Mouse (Mus musculus) frontal cortex, adult (tissue): ENCODE data around the gene D130043K22Rik.

ENCODE experiments used
- ATAC-seq: cut with Nextera tagmentation; 2 replicates; pipeline ENCODE4 v1.9.2; 2017; ENCODE audit warnings: mild to moderate bottlenecking, moderate library complexity, mixed read lengths; ENCODE audit not compliant: low TSS enrichment

D130043K22Rik gene

DNA sequence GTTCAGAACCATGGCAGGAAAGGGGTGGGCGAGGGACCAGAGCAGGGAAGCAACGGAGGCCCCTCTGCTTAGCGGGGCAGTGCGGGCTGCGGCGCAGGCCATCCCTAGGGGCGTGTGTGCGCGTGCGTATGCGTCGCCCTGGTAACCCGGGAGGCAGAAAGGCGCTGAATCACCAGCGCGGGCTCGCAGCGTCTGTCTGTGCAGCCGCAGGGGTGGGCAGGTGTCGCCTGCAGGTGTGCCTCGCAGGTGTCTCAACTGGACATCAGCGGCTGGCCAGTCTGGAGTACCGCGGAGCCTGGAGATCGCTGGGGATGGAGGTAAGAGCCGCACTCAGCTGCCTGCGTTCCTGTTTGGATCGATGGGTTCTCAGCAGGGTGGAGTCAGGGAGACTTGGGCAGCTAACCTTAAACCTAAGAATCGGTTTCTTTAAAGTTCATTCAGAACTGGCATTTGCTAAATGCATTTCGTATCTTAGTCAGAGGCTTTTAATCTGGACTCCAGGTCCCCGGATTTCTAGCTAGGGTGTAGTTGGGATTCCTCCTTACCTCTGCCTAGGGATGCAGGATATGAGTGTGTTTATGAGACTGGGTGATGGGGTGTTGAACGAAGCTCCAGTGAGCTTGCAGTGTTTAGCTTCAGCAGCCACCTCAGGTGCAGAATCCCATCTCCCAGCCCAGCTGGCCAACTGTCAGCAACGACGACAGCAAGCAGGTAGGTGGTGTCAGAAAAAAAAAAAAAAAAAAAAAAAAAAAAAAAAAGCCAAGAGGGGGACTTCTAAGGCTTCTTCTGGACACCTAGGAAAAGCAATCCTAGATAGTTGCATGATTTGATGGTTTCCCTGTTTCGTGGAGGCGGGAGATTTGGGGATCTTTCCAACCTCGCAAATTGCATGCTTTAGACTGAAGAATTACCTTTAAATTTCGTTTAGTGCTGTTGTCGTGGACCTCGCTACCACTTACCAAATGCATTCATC, at the start of gene D130043K22Rik:
TSS of gene D130043K22Rik (plus strand) at position 153 of the 973 bp plus-strand sequence.
- peak; percentile 96 for ATAC-seq

DNA sequence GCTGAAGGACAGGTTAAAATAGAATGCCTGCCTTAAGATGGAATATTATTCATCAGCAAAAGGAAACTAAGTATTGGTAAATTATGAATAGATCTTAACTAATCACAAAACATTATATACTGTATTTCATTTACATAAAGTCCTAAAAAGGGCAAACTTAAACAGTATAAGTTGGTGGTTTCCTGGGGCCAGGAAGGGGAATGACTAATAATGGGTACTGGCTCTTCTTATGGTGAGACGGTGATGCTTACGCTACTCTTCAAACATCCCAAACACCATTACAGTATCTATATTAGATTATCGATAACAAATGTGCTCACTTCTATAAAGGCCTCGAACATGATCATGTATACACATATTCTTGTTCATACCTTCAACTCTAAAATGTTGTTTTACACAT, 46.2 kb upstream of the D130043K22Rik start:
- no peak for ATAC-seq

DNA sequence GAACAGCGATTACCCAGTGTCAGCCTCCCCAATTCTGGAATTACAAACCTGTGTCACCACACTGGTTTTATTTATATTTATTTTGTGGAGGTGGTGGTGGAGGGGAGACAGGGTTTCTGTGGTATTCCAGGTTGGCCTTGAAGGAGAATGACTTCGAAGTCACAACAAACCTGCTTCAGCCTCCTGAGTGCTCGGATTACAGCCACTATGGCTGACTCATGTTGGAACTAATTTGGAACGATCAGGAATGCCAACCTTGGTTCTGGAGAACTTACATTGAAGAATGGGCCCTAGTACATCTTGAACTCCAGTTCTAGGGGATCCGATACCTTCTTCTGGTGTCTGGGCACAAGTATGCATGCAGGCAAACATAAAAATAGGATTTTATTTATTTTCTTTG, 45.6 kb upstream of the D130043K22Rik start:
- no peak for ATAC-seq

DNA sequence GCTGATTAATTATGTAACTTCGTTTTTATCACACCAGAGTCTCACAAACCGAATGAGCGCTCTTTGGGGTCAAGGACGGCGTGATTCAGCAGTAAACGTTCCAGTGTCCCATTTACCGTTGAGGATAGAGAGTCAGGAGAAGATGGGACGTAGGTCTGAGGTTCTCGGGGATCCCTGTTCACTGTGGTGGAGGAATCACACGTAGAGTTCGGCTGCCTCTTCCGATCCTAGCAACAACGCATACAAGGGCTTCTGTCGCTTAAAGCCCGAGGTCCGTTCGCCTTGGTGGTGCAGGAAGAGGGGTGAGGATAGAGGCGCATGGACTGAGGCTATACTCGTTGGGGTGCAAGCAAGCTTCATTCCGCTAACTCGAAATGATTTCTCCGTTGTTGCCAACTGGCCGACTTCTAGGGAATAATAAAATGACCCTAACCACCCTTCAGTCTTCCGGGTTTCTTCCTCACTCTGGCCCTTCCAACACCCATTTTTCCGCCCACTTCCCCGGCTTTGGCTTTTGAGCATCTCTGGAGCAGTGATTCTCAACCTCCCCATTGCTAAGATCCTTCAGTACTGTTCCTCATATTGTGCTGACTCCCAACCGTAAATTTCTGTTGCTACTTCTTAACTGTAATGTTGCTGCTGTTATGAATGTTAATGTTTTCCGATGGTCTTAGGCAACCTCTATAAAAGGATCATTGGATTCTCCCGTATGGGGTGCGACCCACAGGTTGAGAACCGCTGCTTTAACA, 44.8 kb upstream of the D130043K22Rik start:
- peak; percentile 42 for ATAC-seq

DNA sequence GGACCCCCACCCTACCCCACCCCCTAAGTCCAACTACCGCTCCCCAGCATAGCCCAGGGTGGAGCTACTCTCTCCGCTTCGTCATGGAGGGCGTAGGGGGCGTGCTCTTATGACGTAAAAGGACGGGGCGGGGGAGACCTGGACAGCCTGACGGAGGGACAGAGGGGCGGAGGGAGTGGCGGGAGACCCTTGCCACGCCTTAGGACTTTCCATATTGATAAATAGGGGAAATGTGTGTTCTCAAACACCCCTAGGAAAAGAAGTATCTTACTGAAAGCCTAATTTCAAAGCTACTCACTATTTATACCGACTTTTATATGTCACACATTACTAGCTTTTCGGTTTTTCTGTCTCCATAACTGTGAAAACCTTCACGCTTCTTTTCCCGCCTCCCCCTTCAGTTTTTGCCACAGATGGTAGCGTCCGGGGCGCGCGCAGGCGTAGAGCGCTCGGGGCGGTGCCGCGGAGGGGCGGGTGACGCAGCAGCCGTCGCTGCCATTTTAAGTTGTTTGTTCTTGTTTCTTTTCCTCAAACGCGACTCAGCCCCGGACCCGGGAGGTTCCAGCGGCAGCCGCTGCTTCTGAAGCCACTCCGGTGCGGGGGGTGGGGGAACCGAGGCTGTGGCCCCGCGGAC, 44.1 kb upstream of the D130043K22Rik start:
- ATAC-seq: peak; percentile 84

DNA sequence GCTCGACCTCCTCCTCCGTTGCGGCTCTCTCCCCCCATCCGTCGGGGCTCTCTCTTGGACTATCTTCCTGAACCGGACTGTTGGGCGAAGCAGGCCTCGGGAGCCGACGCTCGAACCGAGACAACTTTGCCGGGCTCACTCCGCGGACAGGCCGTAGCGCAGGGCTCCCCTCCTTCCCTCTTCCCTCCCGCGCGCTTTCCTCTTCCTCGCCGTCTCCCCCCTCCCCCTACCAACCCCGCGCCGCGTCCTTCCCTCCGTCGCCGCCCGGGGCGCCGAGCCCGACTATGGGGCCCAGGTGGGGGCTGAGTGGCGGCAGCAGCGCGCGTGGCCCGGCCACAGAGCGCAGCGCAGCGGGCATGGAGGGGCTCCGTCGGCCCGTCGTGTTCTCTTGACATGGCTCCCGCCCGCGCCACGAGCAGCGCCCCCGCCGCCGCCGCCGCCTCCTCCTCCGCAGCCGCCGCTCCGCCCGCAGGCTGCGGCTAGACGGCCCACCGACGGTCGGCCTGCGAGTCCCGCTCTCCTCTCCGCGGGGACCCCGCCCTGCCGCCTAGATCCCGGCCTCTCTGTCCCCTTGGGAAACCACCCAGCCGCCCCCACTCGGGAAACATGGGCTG, 43.5 kb upstream of the D130043K22Rik start, which contains the start of gene BC005537:
TSS of gene BC005537 (plus strand) at position 350 of the 614 bp plus-strand sequence.
- ATAC-seq: peak; percentile 32

DNA sequence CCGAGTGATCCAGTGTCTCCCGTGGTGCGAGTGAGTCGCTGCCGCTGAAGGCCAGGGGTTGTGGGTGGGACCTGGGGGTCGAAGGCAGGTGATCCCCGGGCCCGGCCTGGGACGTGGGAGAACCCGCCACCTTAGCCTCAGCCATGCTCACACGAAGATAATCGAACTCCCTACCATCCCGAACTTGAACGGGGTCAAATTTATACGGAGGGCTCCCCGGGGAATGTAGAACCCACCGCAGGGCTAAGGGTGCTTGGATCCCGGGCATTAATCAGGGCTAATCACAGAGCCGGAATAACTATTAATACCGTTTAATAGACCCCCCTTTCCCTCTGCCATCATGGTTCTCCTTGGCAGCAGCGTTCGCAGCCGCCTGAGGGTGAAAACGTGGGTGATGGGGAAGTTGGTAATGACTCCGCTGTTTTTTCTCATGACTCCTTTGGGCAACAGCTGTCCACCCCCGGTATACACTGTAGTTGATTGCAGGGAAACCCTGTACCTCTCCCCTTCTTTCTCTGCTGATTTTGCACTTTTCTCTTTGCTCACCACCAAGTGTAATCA, 42.7 kb upstream of the D130043K22Rik start:
- no peak for ATAC-seq

DNA sequence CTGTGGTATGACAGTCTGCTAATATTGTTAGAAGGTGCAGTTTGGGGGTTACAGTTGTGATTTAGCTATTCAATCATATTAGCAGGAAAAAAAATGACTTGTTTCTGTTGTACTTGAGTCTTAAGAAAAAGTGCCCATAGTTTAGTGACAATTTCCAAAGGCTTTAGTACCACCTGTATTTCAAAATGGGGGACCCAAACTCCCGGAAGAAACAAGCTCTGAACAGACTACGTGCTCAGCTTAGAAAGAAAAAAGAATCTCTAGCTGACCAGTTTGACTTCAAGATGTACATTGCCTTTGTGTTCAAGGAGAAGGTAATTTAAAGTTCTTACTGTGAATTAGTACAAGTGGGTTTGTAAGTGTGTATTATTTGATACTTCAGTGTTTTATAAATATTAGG, 41.7 kb upstream of the D130043K22Rik start:
- no peak for ATAC-seq

DNA sequence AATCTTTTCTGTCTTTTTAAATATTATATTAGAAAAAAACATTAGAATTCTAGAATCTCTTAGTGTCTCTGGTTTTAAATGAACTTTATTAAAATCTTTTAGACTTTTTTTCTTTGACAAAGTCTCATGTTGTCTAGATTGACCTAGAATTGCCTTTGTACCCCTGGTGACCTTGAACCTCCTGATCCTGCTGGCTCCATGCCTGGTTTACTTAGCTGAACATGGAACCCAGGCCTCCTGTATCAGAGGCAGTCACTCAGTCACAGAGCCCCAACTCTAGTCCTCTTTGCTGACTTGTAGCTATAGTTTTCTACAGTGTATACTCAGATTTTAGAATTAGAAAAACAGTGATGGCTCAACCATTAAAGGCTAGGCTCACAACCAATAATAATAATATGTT, 38.9 kb upstream of the D130043K22Rik start:
- no peak for ATAC-seq

DNA sequence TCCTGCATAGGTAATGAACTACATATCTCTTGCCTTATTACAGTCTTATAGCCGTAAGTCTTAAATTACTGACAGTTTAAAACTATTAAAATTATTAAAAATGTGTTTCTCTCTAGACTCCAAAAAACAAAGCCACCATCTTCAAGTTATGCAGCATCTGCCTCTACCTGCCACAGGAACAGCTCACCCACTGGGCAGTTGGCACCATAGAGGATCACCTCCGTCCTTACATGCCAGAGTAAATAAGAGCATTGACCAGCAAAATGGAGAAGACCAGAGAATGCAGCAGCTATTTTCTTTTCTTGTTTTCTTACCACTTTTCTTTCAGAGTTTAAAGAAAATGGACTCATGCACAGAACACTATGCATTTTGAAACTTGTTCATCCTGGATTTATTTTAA, 32.4 kb upstream of the D130043K22Rik start:
- ATAC-seq: no peak

DNA sequence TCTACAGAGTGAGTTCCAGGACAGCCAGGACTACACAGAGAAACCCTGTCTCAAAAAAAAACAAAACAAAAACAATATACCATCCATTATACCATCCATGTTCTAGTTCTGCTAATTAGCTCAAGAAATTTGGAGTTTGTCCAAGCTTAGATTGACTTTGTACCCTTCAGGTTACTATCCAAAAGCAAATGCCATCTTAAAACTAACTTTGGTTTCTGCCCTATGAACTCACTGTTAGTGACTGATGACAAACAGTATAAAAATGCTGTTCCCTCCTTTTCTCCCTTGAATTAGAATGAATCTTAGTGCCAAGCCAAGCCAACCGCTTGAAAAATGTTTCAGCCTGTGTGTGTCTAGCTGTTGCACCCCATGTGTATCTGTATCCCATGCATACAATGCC, 30.3 kb upstream of the D130043K22Rik start:
- ATAC-seq: no peak

DNA sequence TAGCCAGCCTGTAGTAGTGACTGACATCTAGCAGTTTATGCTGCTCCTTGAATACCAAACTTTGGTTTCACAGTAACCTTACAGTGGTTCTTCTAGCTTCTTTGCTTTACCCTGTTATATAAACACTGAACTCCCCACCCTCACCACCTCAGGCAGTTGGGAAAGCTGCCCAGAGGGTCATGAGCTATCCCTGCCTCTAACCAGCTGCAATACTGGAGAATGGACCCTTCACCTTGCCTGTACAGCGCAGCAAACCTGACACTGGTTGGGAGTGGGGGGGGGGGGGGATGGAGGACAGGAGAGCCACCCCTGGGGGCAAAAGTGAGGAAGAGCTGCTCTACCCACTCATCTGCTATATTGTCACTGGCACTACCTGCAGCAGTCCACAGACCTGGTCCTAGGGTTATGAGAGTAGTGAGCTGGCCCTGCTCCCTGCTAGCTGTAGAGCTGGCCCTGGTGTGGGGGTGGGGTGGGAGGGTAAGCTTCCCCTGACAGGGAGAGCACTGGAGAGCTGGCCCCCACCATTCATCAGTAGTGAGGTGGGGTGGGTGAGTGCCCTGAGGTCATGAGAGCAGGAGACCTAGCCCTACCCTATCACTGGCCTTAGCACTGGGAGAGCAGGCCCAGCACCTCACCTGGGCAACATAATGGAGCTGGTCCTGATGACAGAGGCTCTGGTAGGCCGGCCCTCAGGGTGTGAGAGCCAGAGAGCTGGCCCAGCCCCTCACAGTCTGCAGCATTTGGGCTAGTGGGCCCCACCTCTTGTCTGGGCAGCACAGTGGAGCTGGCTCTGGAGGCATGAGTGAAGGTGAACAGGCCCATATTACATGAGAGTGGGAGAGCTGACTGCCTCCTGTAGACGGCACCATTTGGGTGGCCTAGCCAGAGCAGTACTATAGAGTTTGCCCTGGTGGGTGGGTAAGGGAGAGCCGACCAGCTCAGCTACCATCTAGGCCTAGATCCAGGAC, 28.5 kb upstream of the D130043K22Rik start:
- ATAC-seq: peak; percentile 31

DNA sequence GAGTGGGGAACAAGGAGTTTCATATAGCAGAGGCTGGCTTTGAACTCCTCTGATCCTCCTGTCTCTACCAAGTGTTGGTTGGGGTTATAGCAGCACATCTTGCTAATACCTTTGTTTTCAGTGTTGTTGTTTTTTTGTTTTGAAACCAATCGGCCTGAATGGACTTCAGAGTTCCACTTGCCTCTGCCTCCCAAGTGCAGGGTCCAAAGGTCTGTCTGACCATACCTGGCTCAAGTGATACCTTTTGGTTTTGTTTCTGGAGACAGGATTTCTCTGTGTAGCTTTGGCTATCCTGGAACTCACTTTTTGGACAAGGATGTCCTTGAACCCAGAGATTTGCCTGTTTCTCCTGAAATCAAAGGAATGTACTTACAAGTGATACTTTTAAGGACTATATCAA, 25.0 kb upstream of the D130043K22Rik start:
- no peak for ATAC-seq

DNA sequence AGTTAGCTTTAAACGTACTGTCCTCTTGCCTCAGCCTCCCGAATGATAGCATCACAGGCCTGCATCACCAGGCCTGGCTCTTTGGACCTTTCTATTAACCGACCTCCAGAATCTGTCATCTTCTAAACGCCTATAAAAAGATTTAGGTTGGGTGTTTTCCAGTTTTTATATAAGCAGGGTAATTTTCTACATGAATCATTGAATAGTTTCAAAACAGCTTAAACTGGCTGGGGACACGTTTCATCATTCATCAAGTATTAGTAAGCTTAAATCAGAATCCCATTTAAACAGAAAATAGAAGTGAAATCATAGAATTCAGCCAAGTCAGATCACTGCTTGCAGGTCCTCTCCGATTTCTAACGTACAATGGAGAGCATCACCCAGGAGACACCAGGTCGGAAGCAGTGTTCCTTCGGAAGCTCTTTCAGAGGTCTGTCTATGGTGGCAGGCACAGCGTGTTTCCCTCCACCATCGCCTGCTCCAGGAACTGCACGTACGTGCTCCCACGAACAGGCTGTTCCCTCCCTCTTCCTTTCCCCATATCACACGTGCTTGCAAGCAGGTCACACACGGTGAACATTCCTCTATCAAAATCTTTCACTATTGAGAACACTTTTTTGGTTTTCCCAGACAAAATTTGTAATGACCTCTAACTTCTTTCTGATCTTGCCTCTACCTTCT, 22.1 kb upstream of the D130043K22Rik start:
- peak; percentile 66 for ATAC-seq

DNA sequence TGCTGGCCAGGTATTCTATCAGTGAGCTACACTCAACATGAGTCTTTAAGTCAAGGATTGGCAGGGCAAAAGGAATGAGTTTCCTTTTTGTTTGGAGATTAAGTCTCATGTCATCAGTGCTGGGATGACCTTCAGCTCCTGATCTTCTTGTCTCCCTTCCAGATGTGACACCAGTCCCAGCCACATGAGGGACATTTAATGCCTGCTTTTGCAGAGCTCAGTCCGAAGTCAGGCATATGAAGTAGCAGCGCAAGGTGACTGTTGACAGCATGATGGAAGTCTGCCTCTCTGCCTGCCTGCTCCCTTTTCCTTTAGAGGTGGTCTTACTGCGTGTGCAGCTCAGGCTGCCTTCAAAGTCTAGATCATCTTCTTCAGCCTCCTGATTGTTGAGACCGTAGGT, 20.3 kb upstream of the D130043K22Rik start:
- no peak for ATAC-seq

DNA sequence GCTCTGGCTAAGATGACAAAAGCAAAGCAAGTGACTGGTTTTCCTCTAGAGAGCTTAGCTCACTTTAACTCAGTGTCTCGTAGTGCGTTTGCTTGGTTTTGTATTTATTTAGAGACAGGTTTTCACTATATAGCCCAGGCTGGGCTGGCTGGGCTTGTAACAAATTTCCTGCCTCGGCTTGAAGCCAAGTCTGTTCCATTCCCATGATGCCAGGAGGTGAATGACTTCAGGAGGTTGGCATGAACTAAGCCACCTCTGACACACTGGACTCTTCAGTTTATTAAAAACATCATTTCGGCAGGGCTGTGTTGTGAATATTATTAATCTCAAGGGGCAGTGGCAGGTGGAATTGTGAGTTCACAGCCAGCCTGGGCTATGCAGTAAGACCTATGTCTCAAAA, 19.3 kb upstream of the D130043K22Rik start:
- no peak for ATAC-seq

DNA sequence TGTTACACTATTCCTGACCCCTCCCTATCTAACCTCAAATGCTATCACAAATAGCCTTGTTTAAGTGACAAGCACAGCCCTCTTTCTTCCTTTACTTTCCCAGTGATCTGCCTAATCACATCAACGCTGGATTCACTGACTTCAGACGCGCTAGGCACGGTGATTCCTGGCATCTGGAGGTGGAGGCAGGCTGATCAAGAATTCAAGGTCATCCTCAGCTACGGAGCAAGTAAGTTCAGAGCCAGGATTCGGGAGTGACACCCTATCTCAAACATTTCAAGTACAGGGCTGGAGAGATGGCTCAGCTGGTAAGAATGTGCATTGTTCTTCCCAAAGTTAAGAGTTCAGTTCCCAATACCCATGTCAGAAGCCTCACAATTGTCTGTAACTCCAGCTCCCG, 18.8 kb upstream of the D130043K22Rik start:
- no peak for ATAC-seq

DNA sequence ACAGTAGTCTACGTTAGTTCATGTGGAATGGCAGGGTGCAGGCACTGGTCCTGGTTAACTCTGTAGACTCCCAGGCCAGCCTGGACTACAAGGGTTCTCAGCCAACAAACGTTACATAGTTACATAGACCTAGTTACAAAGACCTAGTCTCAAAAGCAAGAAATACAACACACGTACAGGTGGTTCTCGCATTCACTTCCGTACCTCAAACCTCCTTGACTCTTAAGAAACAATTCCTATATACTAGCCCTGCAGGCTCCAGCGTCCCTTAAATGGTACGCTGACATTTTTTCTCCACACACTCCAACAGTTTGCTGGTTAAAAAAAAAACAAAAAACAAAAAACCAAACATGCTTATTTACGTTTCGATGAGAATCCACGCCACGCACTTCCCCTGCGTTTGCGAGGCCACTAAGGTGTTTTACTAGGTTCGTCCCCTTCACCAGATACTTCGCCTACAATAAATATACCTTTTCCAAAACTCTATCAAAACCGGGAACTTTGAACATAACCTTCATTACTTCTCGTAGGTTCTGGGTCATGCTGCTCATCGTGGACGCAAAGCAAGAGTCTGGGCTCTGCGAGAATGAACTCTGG, 14.1 kb upstream of the D130043K22Rik start:
- ATAC-seq: peak; percentile 7; the same call in 1 of the 2 replicates
